Mouse (Mus musculus): ENCODE results near the gene Itpr3.

The Itpr3 gene

GRCm38 (mm10) chr17:27038335-27039050 lies 18.6 kb upstream of the Itpr3 start:
- DNase-seq (ENCODE audit: low spot score in 2 of 2): no peak

GRCm38 (mm10) chr17:27039432-27040102 lies 17.5 kb upstream of the Itpr3 start:
- DNase-seq (ENCODE audit: low spot score in 2 of 2): no peak

- no peak for DNase-seq (ENCODE audit: low spot score in 2 of 2)
Observed at GRCm38 (mm10) chr17:27040304-27041045, 16.6 kb upstream of the Itpr3 start.

- DNase-seq (ENCODE audit: low spot score in 2 of 2): no peak
Observed at GRCm38 (mm10) chr17:27041046-27041786, 15.9 kb upstream of the Itpr3 start.

GRCm38 (mm10) chr17:27041787-27042055 lies 15.4 kb upstream of the Itpr3 start:
- no peak for DNase-seq (ENCODE audit: low spot score in 2 of 2)

- no peak for DNase-seq (ENCODE audit: low spot score in 2 of 2)
Observed at GRCm38 (mm10) chr17:27042840-27043239, 14.3 kb upstream of the Itpr3 start.

- no peak for DNase-seq (ENCODE audit: low spot score in 2 of 2)
Observed at GRCm38 (mm10) chr17:27045164-27045563, 11.9 kb upstream of the Itpr3 start.

- DNase-seq (ENCODE audit: low spot score in 2 of 2): no peak
Observed at GRCm38 (mm10) chr17:27047762-27048444, 9.2 kb upstream of the Itpr3 start.

- DNase-seq (ENCODE audit: low spot score in 2 of 2): no peak
Observed at GRCm38 (mm10) chr17:27048445-27049239, 8.5 kb upstream of the Itpr3 start.

GRCm38 (mm10) chr17:27050853-27051252 lies 6.3 kb upstream of the Itpr3 start:
- DNase-seq (ENCODE audit: low spot score in 2 of 2): no peak

GRCm38 (mm10) chr17:27051514-27051913 lies 5.6 kb upstream of the Itpr3 start:
- DNase-seq (ENCODE audit: low spot score in 2 of 2): no peak

- DNase-seq (ENCODE audit: low spot score in 2 of 2): no peak
Observed at GRCm38 (mm10) chr17:27056170-27056569, 934 bp upstream of the Itpr3 start.

- DNase-seq (ENCODE audit: low spot score in 2 of 2): no peak
Observed at GRCm38 (mm10) chr17:27057517-27058055, 482 bp downstream of the Itpr3 start.

- no peak for DNase-seq (ENCODE audit: low spot score in 2 of 2)
Observed at GRCm38 (mm10) chr17:27060698-27061097, 3.6 kb downstream of the Itpr3 start.

- DNase-seq (ENCODE audit: low spot score in 2 of 2): no peak
Observed at GRCm38 (mm10) chr17:27061727-27062126, 4.6 kb downstream of the Itpr3 start.

GRCm38 (mm10) chr17:27062684-27063083 lies 5.6 kb downstream of the Itpr3 start:
- DNase-seq (ENCODE audit: low spot score in 2 of 2): no peak

- no peak for DNase-seq (ENCODE audit: low spot score in 2 of 2)
Observed at GRCm38 (mm10) chr17:27063717-27064116, 6.6 kb downstream of the Itpr3 start.

GRCm38 (mm10) chr17:27064195-27064594 lies 7.1 kb downstream of the Itpr3 start:
- no peak for DNase-seq (ENCODE audit: low spot score in 2 of 2)

- no peak for DNase-seq (ENCODE audit: low spot score in 2 of 2)
Observed at GRCm38 (mm10) chr17:27066065-27066464, 9.0 kb downstream of the Itpr3 start.

- DNase-seq (ENCODE audit: low spot score in 2 of 2): no peak
Observed at GRCm38 (mm10) chr17:27069071-27069470, 12.0 kb downstream of the Itpr3 start.

- DNase-seq (ENCODE audit: low spot score in 2 of 2): no peak
Observed at GRCm38 (mm10) chr17:27070913-27071312, 13.8 kb downstream of the Itpr3 start.

Measured in frontal cortex, postnatal 25 days (tissue).